Mouse (Mus musculus) thymus, postnatal 14 days (tissue): ENCODE measurements at regions not wholly inside any gene's neighbourhood (a gene's known extent, or its start where the extent isn't known, plus 50 kb on each side); places are given as distances from the start of the nearest gene placed in this dataset.

Source experiments
- DNase-seq: peaks from one replicate; pipeline ENCODE4 v3.0.0; 2021

- no peak for DNase-seq
Observed at GRCm38 (mm10) chr12:48705963-48706362, 676.5 kb upstream of the Foxg1 start.

GRCm38 (mm10) chr12:48713646-48714045, 668.8 kb upstream of the Foxg1 start:
- no peak for DNase-seq

DNA sequence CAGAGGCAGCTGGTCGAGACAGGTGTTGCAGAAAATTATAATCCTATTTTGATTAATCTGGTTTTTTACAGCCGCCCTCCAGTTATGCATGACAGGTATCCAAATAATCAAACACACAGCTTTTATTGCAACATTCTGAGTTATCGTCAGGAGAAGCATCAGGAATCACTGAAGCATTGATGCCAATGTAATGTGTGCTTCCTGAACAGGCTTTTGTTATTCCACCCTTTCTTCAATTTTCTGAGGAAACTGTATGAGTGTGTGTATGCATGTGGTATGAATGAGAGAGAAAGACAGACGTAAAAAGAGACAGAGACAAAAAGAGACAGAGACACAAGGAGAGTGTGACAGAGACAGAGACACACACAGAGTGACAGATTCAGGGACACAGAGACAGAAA, 652.6 kb upstream of the Foxg1 start:
- no peak for DNase-seq

GRCm38 (mm10) chr12:48758805-48759396, 623.6 kb upstream of the Foxg1 start:
- DNase-seq, result no peak
